Comparison of ENCODE assay signal across 9 mouse cellular contexts in genomic region chr10:85214847-85215246, GRCm38 (mm10). TPM values are rescaled to one million over a fixed set of nuclear protein-coding genes. Genes with fewer than 3 reads are reported as not detected.
A peak's percentile ranks its signal among the peaks of the same experiment; 100 is the strongest.
DNase-seq lines count a peak whose midpoint lies in the region; ATAC-seq lines count a peak whose summit lies in the region.
"Had no signal": no experiment of that assay in that cellular context is flagged by ENCODE, and none has a peak within 500 bp of the region (broad histone marks: within the 10 kb centered on the region; RNA-seq: fewer than 3 reads in every experiment).

No protein-coding gene starts in this region.

- 68% methylated on average over 5 of the region's 5 CpGs for WGBS in hindbrain, embryonic 13.5 days
- WGBS in hindbrain, embryonic 10.5 days = 83% methylated on average over 5 of the region's 5 CpGs
- WGBS in embryonic facial prominence, embryonic 14.5 days = 63% methylated on average over 5 of the region's 5 CpGs

- DNase-seq in hindbrain, embryonic 10.5 days (ENCODE audit: low spot score) = no peak
- peak; percentile 13 to 44 for DNase-seq in right cerebral cortex, adult 2 months (ENCODE audit: low spot score in 2 of 2)
- no peak for DNase-seq in right cerebral cortex, adult 18-20 months
- DNase-seq in embryonic facial prominence, embryonic 14.5 days (ENCODE audit: low spot score) = peak; percentile 46
- DNase-seq in MN1 (ENCODE audit: low spot score) = no peak
- no peak for DNase-seq in B cell, adult 2 months
- DNase-seq in lung, postnatal 25 days (ENCODE audit: low spot score) = no peak
- DNase-seq: liver had no signal

- H3K9ac ChIP-seq in hindbrain, embryonic 13.5 days = no peak overlapping the region
- H3K9ac ChIP-seq in embryonic facial prominence, embryonic 14.5 days (ENCODE audit: low read depth, low read length) = no peak overlapping the region

- no peaks in the 10 kb centered on the region for H3K4me1 ChIP-seq in hindbrain, embryonic 13.5 days (replicated peaks)
- no peaks in the 10 kb centered on the region for H3K4me1 ChIP-seq in hindbrain, embryonic 10.5 days (replicated peaks)
- H3K4me1 ChIP-seq in embryonic facial prominence, embryonic 14.5 days (ENCODE audit: control insufficient read depth, insufficient read depth, low read length) = no peaks in the 10 kb centered on the region

- H3K4me3 ChIP-seq in hindbrain, embryonic 13.5 days = no peak overlapping the region
- no peak overlapping the region for H3K4me3 ChIP-seq in hindbrain, embryonic 10.5 days
- H3K4me3 ChIP-seq in embryonic facial prominence, embryonic 14.5 days (ENCODE audit: low read depth, low read length) = no peak overlapping the region

- peak; percentile 43; the same call in 1 of the 2 replicates for ATAC-seq in hindbrain, embryonic 13.5 days (ENCODE audit: low FRiP score)
- ATAC-seq in embryonic facial prominence, embryonic 14.5 days (ENCODE audit: low read depth) = no peak

- no peak overlapping the region for H3K27ac ChIP-seq in hindbrain, embryonic 13.5 days
- H3K27ac ChIP-seq in hindbrain, embryonic 10.5 days = no peak overlapping the region
- no peak overlapping the region for H3K27ac ChIP-seq in embryonic facial prominence, embryonic 14.5 days (replicated peaks; ENCODE audit: low read depth, low read length)

- H3K27me3 ChIP-seq in hindbrain, embryonic 13.5 days = no peaks in the 10 kb centered on the region
- no peaks in the 10 kb centered on the region; the same call in 1 of the 2 replicates for H3K27me3 ChIP-seq in hindbrain, embryonic 10.5 days (ENCODE audit: insufficient read depth, poor library complexity, severe bottlenecking)
- no peaks in the 10 kb centered on the region for H3K27me3 ChIP-seq in embryonic facial prominence, embryonic 14.5 days (replicated peaks; ENCODE audit: control insufficient read depth, insufficient read depth, low read length)

- no peaks in the 10 kb centered on the region for H3K36me3 ChIP-seq in hindbrain, embryonic 13.5 days
- H3K36me3 ChIP-seq in hindbrain, embryonic 10.5 days = no peaks in the 10 kb centered on the region
- H3K36me3 ChIP-seq in embryonic facial prominence, embryonic 14.5 days (ENCODE audit: control insufficient read depth, insufficient read depth, low read length) = no peaks in the 10 kb centered on the region

- no peak overlapping the region for H3K4me2 ChIP-seq in hindbrain, embryonic 13.5 days
- no peak overlapping the region for H3K4me2 ChIP-seq in embryonic facial prominence, embryonic 14.5 days (ENCODE audit: low read depth, low read length)

- no peaks in the 10 kb centered on the region; the same call in 1 of the 2 replicates for H3K9me3 ChIP-seq in hindbrain, embryonic 13.5 days
- H3K9me3 ChIP-seq in hindbrain, embryonic 10.5 days = peaks cover 6% of the 10 kb centered on the region; the same call in 1 of the 2 replicates
- H3K9me3 ChIP-seq in embryonic facial prominence, embryonic 14.5 days (ENCODE audit: control insufficient read depth, low read length) = no peaks in the 10 kb centered on the region

RNA-seq across cellular contexts. Expression of gene Cry1, which starts 30.0 kb away (rescaled TPM):
- polyA plus RNA-seq in hindbrain, embryonic 13.5 days (2015; fragmentation: Nextera tagmentation; extraction: Ambion mirVana) = 32.0 and 33.8 TPM in 2 replicates
- 28.2 and 35.7 TPM in 2 replicates for polyA plus RNA-seq in hindbrain, embryonic 10.5 days (2016; fragmentation: Nextera tagmentation; extraction: Ambion mirVana)
- polyA plus RNA-seq in embryonic facial prominence, embryonic 14.5 days (2014; fragmentation: Nextera tagmentation; extraction: Ambion mirVana) = 29.5 and 29.6 TPM in 2 replicates

Comparison
In these comparisons a context has a peak if more than half of its experiments do, and no peak if none do; other contexts are left out.
1. DNase-seq: peak in right cerebral cortex, adult 2 months (2 of 2) and embryonic facial prominence, embryonic 14.5 days (single experiment); none in hindbrain, embryonic 10.5 days (single experiment), right cerebral cortex, adult 18-20 months (single experiment), MN1 (single experiment), B cell, adult 2 months (0 of 2) and lung, postnatal 25 days (single experiment).